Mouse (Mus musculus): ENCODE measurements at regions not wholly inside any gene's neighbourhood (a gene's known extent, or its start where the extent isn't known, plus 50 kb on each side); places are given as distances from the start of the nearest gene placed in this dataset.

DNA sequence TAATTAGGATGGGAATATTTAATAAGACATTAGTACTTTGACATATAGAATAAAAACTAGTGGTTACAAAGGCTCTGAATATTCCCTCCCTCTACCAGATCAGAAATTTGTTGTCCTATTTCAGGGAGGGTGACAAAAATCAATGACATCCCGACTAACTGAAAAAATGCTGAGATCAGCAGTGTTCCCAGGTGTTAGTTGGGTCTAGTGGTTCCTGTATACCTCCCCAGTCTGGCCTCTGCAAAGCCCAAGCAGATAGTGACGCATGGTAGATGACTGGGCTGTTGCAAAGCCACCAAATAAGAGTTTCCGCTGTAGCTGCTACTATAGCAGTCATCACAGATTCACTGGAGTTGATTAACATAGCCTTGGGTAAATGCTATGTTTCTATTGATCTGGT lies 59.9 kb upstream of the Gm4791 start:
- Histone ChIP-seq H3K27ac (no peak overlapping the region), H3K27me3 (no peaks in the 10 kb centered on the region)
- WGBS, result 87% methylated on average over 3 of the region's 3 CpGs

DNA sequence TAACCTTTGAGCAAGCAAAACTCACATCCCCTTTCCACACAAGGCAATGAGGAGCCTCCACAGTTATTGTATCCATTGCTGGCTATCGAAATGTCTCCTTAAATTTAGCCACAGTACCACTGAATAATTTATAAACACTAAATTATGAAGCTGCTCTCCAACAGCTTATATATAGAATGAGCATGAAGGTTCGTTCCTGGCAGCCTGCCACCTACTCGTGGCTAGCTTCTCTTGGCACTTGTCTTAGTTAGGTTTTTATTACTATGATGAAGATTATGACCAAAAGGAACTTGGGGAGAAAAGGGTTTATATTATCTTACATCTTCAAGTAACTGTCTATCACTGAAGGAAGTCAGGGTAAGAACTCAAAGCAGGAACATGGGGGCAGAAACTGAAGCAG lies 72.9 kb upstream of the Gm4791 start:
- Histone ChIP-seq H3K4me2 (no peak overlapping the region), H3K36me3 (no peaks in the 10 kb centered on the region), H3K27me3 (no peaks in the 10 kb centered on the region; the same call in 1 of the 2 replicates), H3K4me1 (replicated peaks) (no peaks in the 10 kb centered on the region), H3K4me3 (replicated peaks) (no peak overlapping the region), H3K9me3 (peaks cover under 1% of the 10 kb centered on the region; the same call in 1 of the 2 replicates), H3K27ac (no peak overlapping the region), H3K9ac (replicated peaks) (no peak overlapping the region)
- 84% methylated on average over 3 of the region's 3 CpGs for WGBS
- ATAC-seq (ENCODE audit: insufficient number of reproducible peaks, insufficient read depth, low FRiP score, low TSS enrichment, low read depth), result no peak

More for the DNA sequence above, 59.9 kb upstream of the Gm4791 start:
- Histone ChIP-seq H3K36me3 (no peaks in the 10 kb centered on the region), H3K4me2 (no peak overlapping the region), H3K9ac (replicated peaks) (no peak overlapping the region), H3K9me3 (no peaks in the 10 kb centered on the region), H3K4me3 (replicated peaks) (no peak overlapping the region), H3K4me1 (replicated peaks) (no peaks in the 10 kb centered on the region)
- no peak for ATAC-seq (ENCODE audit: insufficient number of reproducible peaks, insufficient read depth, low FRiP score, low TSS enrichment, low read depth)

DNA sequence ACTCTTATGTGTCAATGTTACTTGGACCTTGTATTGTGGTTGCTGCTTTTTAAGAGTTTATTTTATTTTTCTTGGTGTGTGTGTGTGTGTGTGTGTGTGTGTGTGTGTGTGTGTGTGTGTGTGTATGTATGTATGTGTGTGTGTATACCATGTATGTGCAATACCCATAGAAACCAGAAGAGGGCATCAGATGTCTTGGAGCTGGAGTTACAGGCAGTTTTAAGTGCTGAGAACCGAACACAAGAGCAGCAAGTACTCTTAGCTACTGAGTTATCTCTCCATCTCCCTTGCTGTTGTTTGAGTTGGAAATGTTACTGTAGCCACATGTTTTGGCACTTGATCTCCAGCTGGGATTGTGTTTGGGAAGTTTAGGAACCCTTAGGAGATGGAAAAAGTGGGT lies 78.5 kb upstream of the Gm4791 start:
- H3K4me3 ChIP-seq (replicated peaks), result no peak overlapping the region
- no peak overlapping the region for H3K4me2 ChIP-seq
- peaks cover 12% of the 10 kb centered on the region; the same call in 1 of the 2 replicates for H3K27me3 ChIP-seq
- H3K4me1 ChIP-seq (replicated peaks), result no peaks in the 10 kb centered on the region
- H3K36me3 ChIP-seq, result no peaks in the 10 kb centered on the region
- WGBS, result 93% methylated on average over 1 of the region's 1 CpGs
- no peak for ATAC-seq (ENCODE audit: insufficient number of reproducible peaks, insufficient read depth, low FRiP score, low TSS enrichment, low read depth)
- H3K9ac ChIP-seq (replicated peaks), result no peak overlapping the region
- peaks cover 8% of the 10 kb centered on the region; the same call in 1 of the 2 replicates for H3K9me3 ChIP-seq
- no peak overlapping the region for H3K27ac ChIP-seq

DNA sequence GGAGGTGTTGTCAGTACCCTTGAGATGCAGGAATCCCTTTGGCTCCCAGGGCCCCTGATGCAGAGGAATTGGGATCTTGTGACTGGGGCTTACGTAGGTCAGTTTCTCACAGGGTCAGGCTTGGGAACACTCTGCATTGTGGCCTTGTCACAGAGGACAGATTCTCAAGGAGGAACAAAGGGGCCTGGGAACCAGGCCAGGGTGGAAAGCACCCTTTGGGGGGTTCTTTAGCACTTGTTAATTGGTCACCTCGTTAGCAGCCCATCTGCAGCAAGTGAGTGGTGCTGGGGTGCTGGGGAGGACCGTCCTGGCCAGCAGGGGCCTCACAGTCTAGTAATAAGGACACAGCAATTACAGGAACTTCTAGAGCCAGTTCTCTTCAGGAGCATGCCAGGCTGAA lies 85.3 kb upstream of the Gm4791 start:
- H3K27ac ChIP-seq, result no peak overlapping the region
- H3K27me3 ChIP-seq, result peaks cover 30% of the 10 kb centered on the region; the same call in 1 of the 2 replicates
- H3K4me2 ChIP-seq, result no peak overlapping the region
- ATAC-seq (ENCODE audit: insufficient number of reproducible peaks, insufficient read depth, low FRiP score, low TSS enrichment, low read depth), result no peak
- no peaks in the 10 kb centered on the region for H3K9me3 ChIP-seq
- peaks cover 16% of the 10 kb centered on the region for H3K4me1 ChIP-seq (replicated peaks)
- 20% methylated on average over 3 of the region's 3 CpGs for WGBS
- H3K9ac ChIP-seq (replicated peaks), result no peak overlapping the region
- no peak overlapping the region for H3K4me3 ChIP-seq (replicated peaks)
- no peaks in the 10 kb centered on the region for H3K36me3 ChIP-seq

DNA sequence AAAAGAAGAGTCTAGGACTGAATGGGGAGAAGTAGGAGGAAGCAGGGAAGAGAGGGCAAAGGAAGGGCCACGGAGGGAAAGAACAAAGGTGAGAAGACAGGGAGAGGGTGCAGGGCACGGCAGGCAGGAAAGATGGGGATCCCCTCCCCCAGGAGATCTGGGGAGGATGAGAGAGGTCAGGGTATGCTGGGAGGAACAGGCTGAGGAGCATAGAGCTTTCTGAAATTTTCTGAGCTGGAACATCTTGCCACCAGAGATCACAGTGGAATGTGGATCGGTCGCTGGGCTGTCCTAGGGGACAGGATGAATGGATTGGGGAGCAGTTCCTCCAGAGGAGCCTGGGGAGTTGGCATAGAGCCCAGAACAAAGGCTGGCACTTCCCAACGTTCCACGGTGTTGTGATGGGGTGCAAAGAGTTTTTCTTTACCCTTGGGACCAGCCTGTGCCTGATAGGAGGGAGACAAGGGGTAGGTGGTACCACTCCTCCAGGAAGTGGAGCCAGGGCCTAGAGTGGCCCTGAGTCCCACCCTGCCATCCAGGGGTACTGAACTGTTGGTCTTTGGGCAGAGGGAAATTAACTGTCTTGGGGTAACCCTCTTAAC lies 89.0 kb upstream of the Gm4791 start:
- Histone ChIP-seq H3K4me1 (replicated peaks) (peaks cover 16% of the 10 kb centered on the region), H3K9me3 (no peaks in the 10 kb centered on the region), H3K4me3 (replicated peaks) (no peak overlapping the region), H3K9ac (replicated peaks) (no peak overlapping the region), H3K4me2 (no peak overlapping the region), H3K27ac (no peak overlapping the region), H3K27me3 (peaks cover 29% of the 10 kb centered on the region; the same call in 1 of the 2 replicates), H3K36me3 (no peaks in the 10 kb centered on the region)
- WGBS, result 57% methylated on average over 6 of the region's 6 CpGs
- no peak for ATAC-seq (ENCODE audit: insufficient number of reproducible peaks, insufficient read depth, low FRiP score, low TSS enrichment, low read depth)

DNA sequence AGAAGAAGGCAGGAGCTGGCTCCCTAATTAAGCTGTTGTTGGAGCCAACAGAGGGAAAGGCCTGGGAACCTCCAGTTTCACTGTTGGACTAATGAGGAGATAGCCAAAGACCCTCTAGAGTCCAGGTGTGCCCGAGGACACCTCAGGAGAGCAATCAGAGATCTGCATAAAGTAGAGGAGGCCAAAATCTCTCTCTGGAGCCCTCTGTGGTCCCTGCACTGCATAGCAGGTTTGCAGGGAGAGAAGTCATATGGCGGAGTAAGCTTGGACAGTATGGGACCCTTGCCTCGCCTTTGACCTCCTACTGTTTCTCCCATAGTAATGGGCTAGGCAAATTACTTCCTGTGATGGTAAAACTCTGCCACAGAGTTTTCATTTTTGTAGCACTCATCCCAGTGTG lies 93.5 kb upstream of the Gm4791 start:
- no peaks in the 10 kb centered on the region for H3K9me3 ChIP-seq
- 86% methylated on average over 3 of the region's 3 CpGs for WGBS
- no peak overlapping the region for H3K9ac ChIP-seq (replicated peaks)

DNA sequence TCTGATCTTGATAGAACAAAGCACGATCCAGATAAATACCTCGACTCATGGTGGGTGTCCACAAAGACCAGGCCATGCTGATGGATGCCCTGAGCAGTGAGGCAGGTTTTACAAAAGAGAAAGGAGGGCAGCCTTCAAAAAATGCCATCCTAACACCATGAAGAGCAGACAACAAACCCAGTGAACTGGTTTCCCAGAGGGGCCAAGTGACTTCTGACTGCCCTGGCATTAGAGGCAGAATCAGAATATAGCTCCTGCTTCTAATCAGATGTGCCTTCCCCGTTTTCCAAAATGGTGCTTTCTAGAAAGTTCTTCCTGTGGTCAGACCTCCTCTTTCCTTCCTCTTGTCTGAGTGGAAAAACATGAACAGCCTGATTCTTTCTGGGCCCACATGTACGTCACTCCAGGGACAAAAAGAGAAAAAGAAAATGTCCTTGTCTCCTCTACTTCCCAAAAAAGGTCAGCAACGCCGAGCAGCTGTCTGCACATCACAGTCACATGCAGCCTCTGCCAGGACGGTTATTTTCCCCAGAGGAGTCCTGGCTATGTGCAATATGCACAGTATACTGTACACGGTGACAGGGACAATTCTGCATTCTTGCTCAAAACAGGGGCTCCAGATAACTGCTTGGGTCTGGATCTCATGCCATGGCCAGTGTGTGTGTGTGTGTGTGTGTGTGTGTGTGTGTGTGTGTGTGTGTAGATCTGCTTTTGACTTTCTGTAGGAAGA lies 94.9 kb upstream of the Gm4791 start:
- H3K4me1 ChIP-seq (replicated peaks), result no peaks in the 10 kb centered on the region
- H3K9me3 ChIP-seq, result no peaks in the 10 kb centered on the region
- 68% methylated on average over 8 of the region's 8 CpGs for WGBS
- no peak overlapping the region for H3K4me3 ChIP-seq (replicated peaks)
- H3K9ac ChIP-seq (replicated peaks), result no peak overlapping the region
- peaks cover 9% of the 10 kb centered on the region; the same call in 1 of the 2 replicates for H3K27me3 ChIP-seq
- H3K27ac ChIP-seq, result no peak overlapping the region
- H3K36me3 ChIP-seq, result no peaks in the 10 kb centered on the region
- no peak for ATAC-seq (ENCODE audit: insufficient number of reproducible peaks, insufficient read depth, low FRiP score, low TSS enrichment, low read depth)
- no peak overlapping the region for H3K4me2 ChIP-seq

More for the DNA sequence above, 93.5 kb upstream of the Gm4791 start:
- Histone ChIP-seq H3K27me3 (peaks cover 20% of the 10 kb centered on the region; the same call in 1 of the 2 replicates), H3K27ac (no peak overlapping the region), H3K4me3 (replicated peaks) (no peak overlapping the region), H3K36me3 (no peaks in the 10 kb centered on the region), H3K4me1 (replicated peaks) (no peaks in the 10 kb centered on the region), H3K4me2 (no peak overlapping the region)
- ATAC-seq (ENCODE audit: insufficient number of reproducible peaks, insufficient read depth, low FRiP score, low TSS enrichment, low read depth), result no peak

DNA sequence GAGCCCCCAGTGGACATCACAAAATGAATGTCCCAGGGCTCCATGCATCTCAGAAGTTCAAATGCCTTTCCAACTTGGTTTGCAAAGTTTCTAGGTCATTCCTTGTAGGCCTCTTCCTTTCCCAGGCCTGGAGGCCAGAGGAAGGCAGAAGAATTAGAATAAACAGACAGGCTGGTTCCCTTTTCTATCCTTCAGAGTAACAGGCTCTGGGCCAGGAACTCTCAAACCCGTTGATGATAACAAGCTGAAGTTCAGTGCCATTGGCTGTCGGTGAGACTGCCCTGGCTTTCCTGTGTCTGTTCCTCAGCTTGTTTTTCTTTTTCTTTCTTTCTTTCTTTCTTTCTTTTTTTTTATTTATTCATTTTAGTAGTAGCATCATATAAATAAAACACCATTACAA lies 99.3 kb upstream of the Gm4791 start:
- Histone ChIP-seq H3K4me2 (no peak overlapping the region), H3K9ac (replicated peaks) (no peak overlapping the region), H3K4me1 (replicated peaks) (no peaks in the 10 kb centered on the region), H3K36me3 (no peaks in the 10 kb centered on the region), H3K9me3 (no peaks in the 10 kb centered on the region), H3K27ac (no peak overlapping the region), H3K4me3 (replicated peaks) (no peak overlapping the region), H3K27me3 (no peaks in the 10 kb centered on the region)
- no peak for ATAC-seq (ENCODE audit: insufficient number of reproducible peaks, insufficient read depth, low FRiP score, low TSS enrichment, low read depth)
- 57% methylated on average over 2 of the region's 2 CpGs for WGBS

DNA sequence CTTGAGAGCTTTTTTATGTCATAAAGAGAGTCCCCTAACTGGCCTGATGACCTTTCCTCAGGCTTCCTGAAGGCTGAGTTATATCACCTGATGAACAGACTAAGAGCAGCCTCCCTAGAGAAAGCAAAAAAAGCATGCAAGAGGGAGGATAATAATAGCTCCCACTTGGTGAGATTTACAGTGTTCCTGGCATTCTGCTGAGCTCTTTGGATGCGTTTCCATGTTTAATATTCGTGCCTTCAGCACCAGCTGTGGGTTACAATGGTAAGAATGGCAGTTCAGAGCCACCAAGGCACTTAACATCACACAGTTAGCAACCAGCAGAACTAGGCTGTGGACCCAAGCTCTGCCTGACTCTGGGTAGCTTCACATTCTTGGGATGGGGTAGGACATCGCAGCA lies 100.4 kb upstream of the Gm4791 start:
- Histone ChIP-seq H3K27ac (no peak overlapping the region), H3K9ac (replicated peaks) (no peak overlapping the region), H3K4me1 (replicated peaks) (no peaks in the 10 kb centered on the region), H3K4me3 (replicated peaks) (no peak overlapping the region), H3K36me3 (no peaks in the 10 kb centered on the region), H3K9me3 (no peaks in the 10 kb centered on the region), H3K27me3 (no peaks in the 10 kb centered on the region), H3K4me2 (no peak overlapping the region)
- no peak for ATAC-seq (ENCODE audit: insufficient number of reproducible peaks, insufficient read depth, low FRiP score, low TSS enrichment, low read depth)
- WGBS, result 78% methylated on average over 3 of the region's 3 CpGs

DNA sequence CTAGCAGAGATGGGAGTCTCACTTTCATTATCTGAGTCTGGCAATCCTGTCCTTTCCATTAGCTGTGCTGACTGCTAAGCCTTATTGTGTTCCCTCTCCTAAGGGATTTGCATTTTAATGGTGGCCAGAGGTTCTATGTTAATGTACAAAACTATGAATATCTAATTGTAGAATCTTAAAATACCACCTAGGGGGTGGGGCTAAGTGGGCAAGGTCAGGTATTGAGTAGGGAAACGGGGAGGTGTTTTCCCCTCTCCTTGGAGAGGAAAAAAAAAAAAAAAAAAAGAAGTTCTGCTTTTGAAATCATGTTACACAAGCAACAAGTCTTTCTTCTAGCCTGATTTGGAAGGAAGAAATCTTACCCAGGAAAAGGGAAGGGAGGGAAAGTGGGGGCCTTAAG lies 106.7 kb upstream of the Gm4791 start:
- Histone ChIP-seq H3K36me3 (no peaks in the 10 kb centered on the region), H3K9ac (replicated peaks) (no peak overlapping the region), H3K4me3 (replicated peaks) (no peak overlapping the region), H3K27ac (no peak overlapping the region), H3K4me1 (replicated peaks) (no peaks in the 10 kb centered on the region), H3K9me3 (no peaks in the 10 kb centered on the region), H3K4me2 (no peak overlapping the region), H3K27me3 (no peaks in the 10 kb centered on the region)
- ATAC-seq (ENCODE audit: insufficient number of reproducible peaks, insufficient read depth, low FRiP score, low TSS enrichment, low read depth), result no peak
- WGBS, result 59% methylated on average over 1 of the region's 1 CpGs

DNA sequence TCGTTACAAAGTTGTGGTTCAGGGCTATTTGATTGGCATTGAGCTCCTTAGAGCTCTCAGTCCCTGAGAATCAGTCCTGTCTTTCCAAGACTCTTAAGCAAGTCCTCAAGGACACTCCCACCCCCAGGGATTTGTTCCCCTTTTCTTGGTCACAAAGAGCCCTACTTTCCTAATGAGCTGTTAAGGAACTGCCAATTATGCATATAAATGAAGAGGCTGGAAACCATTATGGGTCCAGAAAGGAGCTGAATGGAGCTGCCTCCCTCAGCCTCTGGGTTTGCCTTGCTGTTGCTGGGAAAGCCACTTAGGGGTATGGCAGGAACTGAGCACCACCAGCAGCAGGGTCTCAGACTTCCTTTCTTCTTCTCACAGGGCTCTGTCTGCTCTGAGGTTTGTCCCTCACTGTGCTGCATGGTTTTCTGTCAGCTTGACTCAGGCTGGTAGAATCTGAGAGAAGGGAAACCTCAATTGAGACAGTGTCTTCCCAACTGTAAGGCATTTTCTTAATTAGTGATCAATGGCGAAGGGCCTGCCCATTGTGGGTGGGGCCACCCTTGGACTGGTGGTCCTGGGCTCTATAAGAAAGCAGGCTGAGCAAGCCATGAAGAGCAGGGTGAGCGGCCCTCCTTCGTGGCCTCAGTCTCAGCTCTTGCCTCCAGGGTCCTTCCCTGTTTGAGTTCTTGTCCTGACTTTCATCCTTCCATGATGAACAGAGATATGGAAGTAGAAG lies 108.4 kb upstream of the Gm4791 start:
- no peak overlapping the region for H3K4me3 ChIP-seq (replicated peaks)
- no peak for ATAC-seq (ENCODE audit: insufficient number of reproducible peaks, insufficient read depth, low FRiP score, low TSS enrichment, low read depth)
- no peaks in the 10 kb centered on the region for H3K36me3 ChIP-seq
- H3K4me2 ChIP-seq, result no peak overlapping the region
- WGBS, result 74% methylated on average over 4 of the region's 4 CpGs
- no peak overlapping the region for H3K27ac ChIP-seq
- no peaks in the 10 kb centered on the region for H3K27me3 ChIP-seq
- H3K9ac ChIP-seq (replicated peaks), result no peak overlapping the region
- no peaks in the 10 kb centered on the region for H3K4me1 ChIP-seq (replicated peaks)
- H3K9me3 ChIP-seq, result no peaks in the 10 kb centered on the region
